Mouse (Mus musculus): ENCODE results near the gene Hcst.

Gene Hcst

DNA sequence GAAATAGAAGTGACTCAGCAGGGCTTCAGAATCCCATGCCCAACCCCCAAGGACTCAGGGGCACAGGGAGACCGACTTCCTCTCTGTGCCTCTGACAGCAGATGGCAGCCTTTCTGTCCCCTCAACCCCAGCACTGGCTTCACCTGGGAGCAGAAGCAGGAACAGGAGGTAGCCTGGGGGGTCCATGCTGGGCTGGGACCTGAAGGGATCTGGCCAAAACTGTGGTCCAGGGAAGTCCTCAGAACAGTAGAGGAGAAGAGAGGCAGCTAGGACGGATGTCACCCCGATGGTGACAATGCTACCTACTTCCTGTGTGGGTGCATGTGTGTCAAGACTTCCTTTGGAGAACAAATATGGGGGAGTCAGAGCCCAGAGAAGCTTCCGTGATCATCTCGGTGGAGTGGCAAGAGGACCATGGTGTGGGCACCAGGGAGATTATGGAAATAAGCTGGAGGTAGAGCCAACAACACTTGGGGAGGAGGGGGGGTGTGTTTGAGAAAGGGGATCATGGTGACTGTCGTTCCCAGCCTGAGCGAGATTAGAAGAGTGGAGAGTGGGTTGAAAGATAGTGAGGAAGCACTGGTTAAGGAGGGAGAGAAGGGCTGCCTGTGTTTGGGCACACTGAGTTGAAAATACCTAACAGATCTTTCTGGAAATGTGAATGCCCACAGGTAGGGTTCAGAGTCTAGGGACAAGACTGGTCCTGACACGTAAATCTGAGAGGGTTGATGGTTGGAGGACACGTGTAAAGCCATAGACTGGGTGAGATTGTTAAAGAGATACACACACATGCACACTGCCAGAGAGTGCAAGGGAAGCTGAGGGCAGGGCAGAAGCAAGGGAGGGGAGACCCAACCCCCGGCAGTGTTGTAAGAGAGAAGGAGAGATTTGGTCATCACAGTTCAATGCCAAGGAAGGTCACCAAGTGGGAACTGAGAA is at the start of gene Hcst:
TSS of gene Hcst (minus strand) at position 294 of the 939 bp plus-strand sequence.
- DNase-seq: no peak

- no peak for DNase-seq
These were observed 45.2 kb upstream of the Hcst start for GRCm38 (mm10) chr7:30464816-30465300.

DNA sequence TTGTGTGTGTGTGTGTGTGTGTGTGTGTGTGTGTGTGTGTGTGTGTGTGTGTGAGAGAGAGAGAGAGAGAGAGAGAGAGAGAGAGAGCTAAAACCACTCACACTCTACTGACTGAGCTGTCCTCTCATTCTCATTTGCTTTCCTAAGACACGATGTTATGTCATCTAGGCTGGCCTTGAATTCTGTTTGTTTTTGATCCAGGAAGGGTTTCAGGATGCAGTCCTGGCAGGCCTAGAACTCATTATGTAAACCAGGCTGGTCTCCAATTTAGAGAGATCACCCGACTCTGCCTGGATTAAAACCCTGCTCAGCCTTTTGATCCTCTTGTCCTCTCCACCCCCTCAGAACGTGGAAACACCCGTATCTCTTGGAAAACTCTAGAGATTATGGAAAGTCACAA is 44.3 kb upstream of the Hcst start:
- DNase-seq: no peak

- DNase-seq: no peak
These were observed 43.9 kb upstream of the Hcst start for GRCm38 (mm10) chr7:30463568-30463967.

DNA sequence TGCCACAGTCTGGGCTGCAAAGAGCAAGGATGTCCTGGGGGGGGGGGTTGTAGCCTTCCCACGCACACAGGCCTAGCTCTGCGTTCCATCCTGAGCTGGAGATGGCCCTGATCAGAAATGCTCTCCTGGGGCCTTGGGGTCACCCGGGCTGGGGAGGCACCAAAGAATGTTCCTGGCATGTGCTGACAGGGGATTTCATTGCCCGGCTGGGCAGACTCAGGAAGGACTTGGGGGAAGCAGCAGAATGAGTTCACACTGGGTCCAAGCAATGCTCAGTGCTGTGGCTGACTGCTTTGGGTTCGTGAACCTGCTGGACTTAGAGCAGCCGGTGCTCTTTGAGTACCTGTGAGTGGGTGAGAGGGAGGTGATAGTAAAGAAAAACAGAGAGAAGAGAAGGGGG is 39.8 kb upstream of the Hcst start:
- no peak for DNase-seq

DNA sequence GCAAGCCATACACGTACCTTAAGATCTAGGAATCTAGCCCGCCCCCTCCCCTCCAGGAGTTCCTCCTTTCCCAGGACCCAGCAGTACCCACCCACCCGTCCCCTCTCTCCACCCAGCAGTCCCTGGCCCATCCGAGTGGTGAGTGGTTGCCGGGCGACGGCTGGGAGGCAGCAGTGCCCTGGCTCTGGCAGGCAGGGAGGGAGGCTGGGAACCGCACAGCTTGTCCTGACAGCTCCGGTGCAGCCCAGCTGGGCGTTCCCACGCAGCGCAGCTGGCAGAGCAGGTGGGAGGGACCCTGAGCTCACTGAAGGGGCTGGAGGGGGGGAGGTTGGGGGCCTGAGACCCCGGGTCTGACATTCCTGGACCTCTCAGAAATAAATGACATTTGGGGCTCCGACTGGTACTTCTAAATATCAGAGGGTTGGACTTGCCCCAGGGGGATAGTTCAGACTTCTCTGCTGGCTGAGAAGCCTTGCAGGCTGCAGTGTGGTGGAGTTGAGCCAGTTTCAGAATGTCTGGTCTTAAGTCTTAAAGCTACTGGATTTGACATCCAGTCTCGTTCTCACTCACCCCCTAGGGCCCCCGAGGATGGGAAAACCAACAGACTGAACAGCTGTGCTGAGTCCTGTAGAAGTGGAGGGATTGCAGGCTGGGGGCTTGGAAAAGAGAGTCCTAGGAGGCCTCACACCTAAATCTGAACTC is 38.1 kb upstream of the Hcst start, which contains the start of the genes Kirrel2 and Nphs1:
TSS of gene Kirrel2 (minus strand) at position 62 of the 702 bp plus-strand sequence.
TSS of gene Nphs1 (plus strand) at position 687 of the 702 bp plus-strand sequence.
- DNase-seq: peak; percentile 71

DNA sequence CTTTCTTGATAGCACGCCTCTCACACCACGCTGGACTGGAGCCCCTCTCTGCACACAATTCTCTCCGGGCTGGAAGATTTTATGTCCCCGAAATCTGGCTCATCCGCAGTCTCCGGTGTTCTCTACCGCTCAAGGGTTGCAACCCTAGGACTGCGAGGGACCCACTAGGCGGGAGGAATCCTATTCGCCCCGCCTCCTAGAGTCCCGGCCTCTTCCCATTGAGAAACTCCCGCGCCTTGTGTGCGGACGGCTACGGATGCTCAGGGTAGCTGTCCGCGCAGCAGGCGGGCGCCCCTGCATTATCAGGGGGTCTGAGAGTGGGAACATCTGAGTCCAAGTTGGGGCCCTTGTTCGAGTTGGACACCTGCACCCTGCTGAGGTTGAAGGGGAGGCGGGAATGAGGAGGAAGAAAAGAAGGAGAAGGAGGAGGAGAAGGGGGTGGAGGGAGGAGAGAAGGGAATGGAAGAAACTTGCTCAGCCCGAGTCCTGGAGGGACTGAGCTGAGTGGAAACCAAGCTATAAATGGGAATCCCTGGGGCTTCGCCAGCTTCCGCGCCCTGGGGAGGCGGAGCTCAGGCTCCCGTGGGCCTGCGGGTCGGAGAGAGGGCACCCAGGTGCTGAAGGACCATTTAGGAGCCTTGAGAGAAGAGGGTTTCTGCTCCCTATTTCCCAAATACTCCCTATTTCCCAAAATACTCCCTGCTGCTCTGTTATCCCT is 37.4 kb upstream of the Hcst start:
- peak; percentile 57 for DNase-seq

DNA sequence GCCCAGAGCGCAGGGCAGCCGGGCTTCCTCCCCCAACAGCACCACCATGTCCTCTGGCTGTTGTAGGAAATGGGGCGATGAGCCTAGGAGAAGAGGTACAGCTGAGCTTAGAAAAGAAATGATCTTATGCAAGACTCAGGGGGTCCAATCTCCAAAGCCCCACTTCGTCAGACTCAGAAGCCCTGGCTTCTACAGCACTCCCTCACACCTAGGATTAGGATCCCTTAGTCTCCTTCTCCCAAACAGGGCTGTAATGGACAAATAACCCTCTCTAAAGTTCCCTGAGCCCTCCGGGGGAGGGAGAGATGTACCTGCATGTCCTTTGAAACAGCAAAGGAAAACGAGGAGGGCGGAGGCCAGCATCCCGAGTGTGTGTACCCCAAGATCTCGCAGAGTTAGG is 36.8 kb upstream of the Hcst start:
- no peak for DNase-seq

GRCm38 (mm10) chr7:30454259-30454658 is 34.6 kb upstream of the Hcst start:
- DNase-seq: no peak

- peak; percentile 34 for DNase-seq
These were observed 34.1 kb upstream of the Hcst start for GRCm38 (mm10) chr7:30453766-30454165.

GRCm38 (mm10) chr7:30453327-30453726 is 33.7 kb upstream of the Hcst start:
- DNase-seq: no peak

DNA sequence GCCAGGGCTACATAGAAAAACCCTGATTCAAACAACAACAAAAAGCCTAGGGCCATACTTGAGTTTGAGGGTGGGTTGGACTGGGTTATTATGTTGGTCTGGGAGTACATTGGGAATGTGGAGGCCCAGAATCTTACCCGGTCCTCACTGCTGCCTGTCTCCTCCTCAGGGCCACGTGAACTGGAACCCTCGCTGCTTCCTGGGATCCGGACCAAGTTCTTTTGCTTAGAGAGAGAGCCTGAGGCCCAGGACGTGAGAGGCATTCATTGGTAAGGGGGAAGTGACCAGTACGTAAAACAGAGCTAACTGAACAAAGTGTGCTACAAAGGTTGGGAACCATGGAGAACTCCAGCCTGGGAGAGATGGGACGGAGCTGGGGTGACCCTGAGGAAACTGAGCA is 30.6 kb upstream of the Hcst start:
- no peak for DNase-seq

GRCm38 (mm10) chr7:30444971-30445751 is 25.5 kb upstream of the Hcst start, which contains the start of gene Aplp1:
Gene Aplp1 (minus strand): TSS chr7:30445535.
- peak; percentile 84 for DNase-seq

GRCm38 (mm10) chr7:30444154-30444970 is 24.7 kb upstream of the Hcst start:
- DNase-seq: peak; percentile 81

GRCm38 (mm10) chr7:30443696-30444095 is 24.0 kb upstream of the Hcst start:
- peak; percentile 21 for DNase-seq

DNA sequence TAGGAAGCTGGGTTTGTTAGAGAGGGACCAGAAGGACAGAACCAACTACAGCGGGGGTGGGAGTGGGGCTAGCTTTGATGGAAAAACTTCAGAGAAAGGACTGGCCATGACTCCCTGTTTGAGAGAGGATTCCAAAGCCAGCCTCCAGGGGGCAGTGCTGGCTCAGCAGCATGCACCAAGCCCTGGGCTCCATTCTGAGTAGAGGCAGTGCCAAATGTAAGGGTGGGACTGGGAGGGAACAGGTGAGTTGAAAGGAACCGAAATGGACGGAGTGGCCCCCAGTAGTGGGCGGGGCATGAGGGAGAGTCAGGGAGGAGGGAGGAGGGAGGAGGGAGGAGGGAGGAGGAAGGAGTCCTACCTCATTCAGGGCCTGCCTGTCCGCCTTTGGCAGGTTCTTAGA is 21.0 kb upstream of the Hcst start:
- peak; percentile 64 for DNase-seq

- no peak for DNase-seq
These were observed 20.1 kb upstream of the Hcst start for GRCm38 (mm10) chr7:30439734-30440133.

GRCm38 (mm10) chr7:30436879-30437278 is 17.2 kb upstream of the Hcst start:
- peak; percentile 20 for DNase-seq

DNA sequence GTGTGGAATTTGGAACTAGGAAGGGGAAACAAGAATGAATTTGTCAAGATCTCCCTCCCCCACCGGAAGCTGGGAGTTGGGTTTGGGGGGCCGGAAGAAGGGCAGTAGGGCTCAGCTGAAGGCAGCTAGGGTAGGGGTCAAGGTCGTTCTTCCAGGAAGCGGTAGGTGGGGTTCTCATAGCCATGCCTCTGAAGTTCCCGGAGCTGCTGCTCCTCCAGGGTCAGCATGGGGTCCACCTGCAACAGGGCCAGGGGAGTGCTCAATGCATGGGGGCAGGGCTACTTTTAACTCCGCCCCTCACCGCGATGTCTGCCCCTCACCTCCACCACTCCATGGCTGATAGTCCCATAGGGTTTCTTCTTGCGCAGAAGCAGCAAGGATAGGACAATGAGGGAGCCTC is 15.5 kb upstream of the Hcst start:
- DNase-seq: no peak

DNA sequence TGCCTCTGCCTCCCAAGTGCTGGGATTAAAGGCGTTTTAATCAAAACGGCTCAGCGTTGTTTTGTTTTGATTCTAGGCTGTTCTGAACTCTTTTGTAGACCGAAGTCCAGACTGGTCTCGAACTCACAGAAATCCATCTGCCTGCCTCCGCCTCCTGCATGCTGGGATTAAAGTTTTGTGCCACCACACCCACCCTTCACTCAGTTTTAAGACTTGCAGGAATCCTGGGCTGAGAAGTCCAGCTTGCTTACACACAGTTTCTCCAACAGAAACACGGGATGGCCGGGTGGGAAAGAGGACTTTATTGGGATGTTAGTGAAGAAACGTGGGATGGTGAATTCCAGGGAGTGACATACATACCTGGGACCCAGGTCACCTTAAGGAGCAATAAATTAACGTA is 15.0 kb upstream of the Hcst start:
- no peak for DNase-seq

DNA sequence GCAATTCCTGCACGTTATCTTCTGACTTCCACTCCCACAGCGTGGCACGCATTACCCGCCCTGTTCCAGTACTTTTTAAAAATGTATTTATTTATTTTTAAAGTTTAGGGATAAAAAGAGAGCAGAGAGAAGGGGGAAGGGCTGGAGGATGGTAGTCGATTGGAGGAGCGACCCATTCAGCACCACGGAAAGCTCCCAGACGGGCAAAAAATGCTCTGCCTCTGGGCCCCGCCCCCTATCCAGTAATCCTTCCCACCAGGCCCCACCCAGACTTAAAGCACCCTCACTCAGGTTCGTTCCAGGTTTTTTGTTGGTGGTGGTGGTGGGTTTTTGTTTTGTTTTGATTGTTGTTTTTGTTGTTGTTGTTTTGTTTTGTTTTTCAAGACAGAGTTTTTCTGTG is 14.6 kb upstream of the Hcst start:
- peak; percentile 77 for DNase-seq

All from embryo, embryonic 11 days (tissue).